Mouse (Mus musculus) kidney, postnatal 4 days (tissue): ENCODE data around the gene Gm7271.

Experiments
- DNase-seq, 2 experiments: peaks; one replicate each; pipeline ENCODE4 v3.0.0; 2021; ENCODE audit warnings: mixed read lengths in 2 of 2

Gm7271 gene

GRCm38 (mm10) chr5:76483811-76484210, at the start of gene Gm7271:
Gene Gm7271, plus strand, starts transcription at chr5:76484040.
- no peak for DNase-seq

GRCm38 (mm10) chr5:76437100-76437499, 46.7 kb upstream of the Gm7271 start:
- DNase-seq = no peak

- no peak for DNase-seq
Observed at GRCm38 (mm10) chr5:76437696-76438095, 46.1 kb upstream of the Gm7271 start.

GRCm38 (mm10) chr5:76441431-76441830, 42.4 kb upstream of the Gm7271 start:
- no peak for DNase-seq

- no peak for DNase-seq
Observed at GRCm38 (mm10) chr5:76474931-76475330, 8.9 kb upstream of the Gm7271 start.

- no peak for DNase-seq
Observed at GRCm38 (mm10) chr5:76476873-76477272, 7.0 kb upstream of the Gm7271 start.

GRCm38 (mm10) chr5:76477764-76478163, 6.1 kb upstream of the Gm7271 start:
- DNase-seq = no peak

- DNase-seq = no peak
Observed at GRCm38 (mm10) chr5:76495126-76495525, 11.3 kb downstream of the Gm7271 start.

- DNase-seq = no peak
Observed at GRCm38 (mm10) chr5:76522446-76522845, 38.6 kb downstream of the Gm7271 start.

- no peak for DNase-seq
Observed at GRCm38 (mm10) chr5:76524623-76525022, 40.8 kb downstream of the Gm7271 start.

GRCm38 (mm10) chr5:76525066-76525465, 41.2 kb downstream of the Gm7271 start:
- no peak for DNase-seq

- no peak for DNase-seq
Observed at GRCm38 (mm10) chr5:76525829-76526228, 42.0 kb downstream of the Gm7271 start.

- peak; percentile 95 to 96 for DNase-seq
Observed at GRCm38 (mm10) chr5:76529040-76529703, 45.3 kb downstream of the Gm7271 start, which contains the start of gene Exoc1. Gene Exoc1, plus strand, starts transcription at chr5:76529311.

GRCm38 (mm10) chr5:76529704-76530066, 45.8 kb downstream of the Gm7271 start:
- no peak for DNase-seq

- DNase-seq = no peak
Observed at GRCm38 (mm10) chr5:76533186-76533585, 49.3 kb downstream of the Gm7271 start.

GRCm38 (mm10) chr5:76536231-76536630, 52.4 kb downstream of the Gm7271 start:
- DNase-seq = no peak

GRCm38 (mm10) chr5:76537578-76537977, 53.7 kb downstream of the Gm7271 start:
- DNase-seq = no peak

GRCm38 (mm10) chr5:76540181-76540580, 56.3 kb downstream of the Gm7271 start:
- no peak for DNase-seq

- no peak for DNase-seq
Observed at GRCm38 (mm10) chr5:76540842-76541241, 57.0 kb downstream of the Gm7271 start.

GRCm38 (mm10) chr5:76543200-76543599, 59.4 kb downstream of the Gm7271 start:
- DNase-seq = no peak

GRCm38 (mm10) chr5:76550426-76550825, 66.6 kb downstream of the Gm7271 start:
- DNase-seq = no peak

GRCm38 (mm10) chr5:76565321-76565720, 81.5 kb downstream of the Gm7271 start:
- peak; percentile 75 to 79 for DNase-seq
